ENCODE assay signal across 12 mouse cellular contexts in genomic region chr10:4268140-4268539, GRCm38 (mm10). TPM values are rescaled to one million over a fixed set of nuclear protein-coding genes. Genes with fewer than 3 reads are reported as not detected.
DNase-seq lines count a peak whose midpoint lies in the region; ATAC-seq and TF ChIP-seq lines count a peak whose summit lies in the region.
"Had no signal": no experiment of that assay in that cellular context is flagged by ENCODE, and none has a peak within 500 bp of the region (broad histone marks: within the 10 kb centered on the region; RNA-seq: fewer than 3 reads in every experiment).

No protein-coding gene starts in this region.

- TF ChIP-seq CTCF in ES-Bruce4 (IDR thresholded peaks at IDR 0.05; ENCODE audit: low read depth, low read length): no peak

- no peak for TF ChIP-seq POLR2A in ES-Bruce4 (IDR thresholded peaks at IDR 0.05; ENCODE audit: insufficient read depth, low read length)

- no peak for ATAC-seq in hindbrain, embryonic 11.5 days (ENCODE audit: low FRiP score)
- no peak for ATAC-seq in hindbrain, embryonic 12.5 days (ENCODE audit: low FRiP score)
- no peak for ATAC-seq in midbrain, embryonic 16.5 days
- ATAC-seq in forebrain, embryonic 11.5 days (replicated peaks; ENCODE audit: low FRiP score): no peak
- ATAC-seq: forebrain, embryonic 13.5 days had no signal

- no peaks in the 10 kb centered on the region for H3K36me3 ChIP-seq in hindbrain, embryonic 10.5 days
- no peaks in the 10 kb centered on the region for H3K36me3 ChIP-seq in hindbrain, embryonic 11.5 days (ENCODE audit: control insufficient read depth, insufficient read depth, low read length)
- H3K36me3 ChIP-seq in ES-Bruce4 (ENCODE audit: control insufficient read depth, insufficient read depth, low read length, poor library complexity, severe bottlenecking): peaks cover 21% of the 10 kb centered on the region
- H3K36me3 ChIP-seq in hindbrain, embryonic 12.5 days: no peaks in the 10 kb centered on the region
- H3K36me3 ChIP-seq in midbrain, embryonic 16.5 days (ENCODE audit: control insufficient read depth, insufficient read depth, low read length): no peaks in the 10 kb centered on the region
- H3K36me3 ChIP-seq in forebrain, embryonic 11.5 days (ENCODE audit: control insufficient read depth, insufficient read depth, low read length): no peaks in the 10 kb centered on the region

- WGBS in hindbrain, embryonic 10.5 days: 94% methylated on average over 7 of the region's 7 CpGs
- WGBS in hindbrain, embryonic 11.5 days: 93% methylated on average over 7 of the region's 7 CpGs
- WGBS in hindbrain, embryonic 12.5 days: 91% methylated on average over 7 of the region's 7 CpGs
- WGBS in midbrain, embryonic 16.5 days: 94% methylated on average over 7 of the region's 7 CpGs
- WGBS in forebrain, embryonic 11.5 days: 89% methylated on average over 7 of the region's 7 CpGs

- H3K27me3 ChIP-seq in hindbrain, embryonic 10.5 days (ENCODE audit: insufficient read depth, poor library complexity, severe bottlenecking): 0 out of 2 replicates have a peak, but pooled peaks cover 8% of the 10 kb centered on the region
- no peaks in the 10 kb centered on the region for H3K27me3 ChIP-seq in hindbrain, embryonic 11.5 days (ENCODE audit: control insufficient read depth, insufficient read depth, low read length)
- H3K27me3 ChIP-seq in ES-Bruce4 (ENCODE audit: control insufficient read depth, insufficient read depth, low read length, poor library complexity, severe bottlenecking): no peaks in the 10 kb centered on the region
- H3K27me3 ChIP-seq in hindbrain, embryonic 12.5 days: no peaks in the 10 kb centered on the region
- H3K27me3 ChIP-seq in midbrain, embryonic 16.5 days (ENCODE audit: control insufficient read depth, insufficient read depth, low read depth, low read length): no peaks in the 10 kb centered on the region
- H3K27me3 ChIP-seq in forebrain, embryonic 11.5 days (ENCODE audit: control insufficient read depth, insufficient read depth, low read length): no peaks in the 10 kb centered on the region
- H3K27me3 ChIP-seq: forebrain, embryonic 13.5 days had no signal

- intact Hi-C loops in gastrocnemius, postnatal 36 days (cut with DNase I): no loop called here

- no peak for DNase-seq in hindbrain, embryonic 10.5 days (ENCODE audit: low spot score)
- no peak for DNase-seq in hindbrain, embryonic 11.5 days (ENCODE audit: low spot score)
- no peak for DNase-seq in forebrain, embryonic 11.5 days (ENCODE audit: low spot score)
- DNase-seq in gastrocnemius, postnatal 36 days: no peak
- no peak for DNase-seq in natural killer cell, adult 2 months (ENCODE audit: low spot score in 2 of 2)

- H3K27ac ChIP-seq in hindbrain, embryonic 10.5 days: no peak overlapping the region
- H3K27ac ChIP-seq in hindbrain, embryonic 11.5 days (ENCODE audit: low read depth, low read length): no peak overlapping the region
- H3K27ac ChIP-seq in ES-Bruce4 (ENCODE audit: insufficient read depth, low read length): peak overlapping the region; percentile 93
- H3K27ac ChIP-seq in hindbrain, embryonic 12.5 days: no peak overlapping the region
- H3K27ac ChIP-seq in midbrain, embryonic 16.5 days (ENCODE audit: low read length): no peak overlapping the region
- no peak overlapping the region for H3K27ac ChIP-seq in forebrain, embryonic 11.5 days (ENCODE audit: low read depth, low read length)
- H3K27ac ChIP-seq: forebrain, embryonic 13.5 days; layer of hippocampus, adult 2 months; macrophage had no signal

- H3K4me2 ChIP-seq in hindbrain, embryonic 11.5 days (replicated peaks; ENCODE audit: low read depth, low read length): no peak overlapping the region
- peak overlapping the region; percentile 83; the same call in 1 of the 2 replicates for H3K4me2 ChIP-seq in hindbrain, embryonic 12.5 days (replicated peaks)
- peak overlapping the region; percentile 73 for H3K4me2 ChIP-seq in midbrain, embryonic 16.5 days (ENCODE audit: low read length)
- no peak overlapping the region for H3K4me2 ChIP-seq in forebrain, embryonic 11.5 days (ENCODE audit: low read depth, low read length, severe bottlenecking)
- H3K4me2 ChIP-seq: liver, embryonic 11.5 days had no signal

- H3K4me1 ChIP-seq in hindbrain, embryonic 10.5 days (replicated peaks): peaks cover 20% of the 10 kb centered on the region
- H3K4me1 ChIP-seq in hindbrain, embryonic 11.5 days (replicated peaks; ENCODE audit: control insufficient read depth, insufficient read depth, low read length): no peaks in the 10 kb centered on the region
- H3K4me1 ChIP-seq in ES-Bruce4 (ENCODE audit: control insufficient read depth, insufficient read depth, low read length): peaks cover 4% of the 10 kb centered on the region
- 0 out of 2 replicates have a peak, but pooled peaks cover 11% of the 10 kb centered on the region for H3K4me1 ChIP-seq in hindbrain, embryonic 12.5 days
- peaks cover 3% of the 10 kb centered on the region; the same call in 1 of the 2 replicates for H3K4me1 ChIP-seq in midbrain, embryonic 16.5 days (ENCODE audit: control insufficient read depth, insufficient read depth, low read length)
- H3K4me1 ChIP-seq in forebrain, embryonic 11.5 days (replicated peaks; ENCODE audit: control insufficient read depth, insufficient read depth, low read length): no peaks in the 10 kb centered on the region; the same call in 1 of the 2 replicates

- TF ChIP-seq EP300 in ES-Bruce4 (IDR thresholded peaks at IDR 0.05; ENCODE audit: insufficient read depth, low read depth, low read length): 0 out of 2 replicates have a peak, but pooled peaks have one; percentile 8

- H3K4me3 ChIP-seq in hindbrain, embryonic 10.5 days: peak overlapping the region; percentile 85; the same call in 1 of the 2 replicates
- H3K4me3 ChIP-seq in hindbrain, embryonic 11.5 days (ENCODE audit: low read depth, low read length): no peak overlapping the region
- peak overlapping the region; percentile 71 for H3K4me3 ChIP-seq in ES-Bruce4 (ENCODE audit: low read depth, low read length)
- H3K4me3 ChIP-seq in hindbrain, embryonic 12.5 days: peak overlapping the region; percentile 79; the same call in 1 of the 2 replicates
- no peak overlapping the region for H3K4me3 ChIP-seq in midbrain, embryonic 16.5 days (ENCODE audit: low read depth, low read length)
- H3K4me3 ChIP-seq in forebrain, embryonic 11.5 days (ENCODE audit: low read depth, low read length): no peak overlapping the region

- no peaks in the 10 kb centered on the region for H3K9me3 ChIP-seq in hindbrain, embryonic 10.5 days
- H3K9me3 ChIP-seq in hindbrain, embryonic 11.5 days (ENCODE audit: control insufficient read depth, low read length): no peaks in the 10 kb centered on the region
- no peaks in the 10 kb centered on the region for H3K9me3 ChIP-seq in ES-Bruce4 (replicated peaks; ENCODE audit: control insufficient read depth, insufficient read depth, low read length, poor library complexity, severe bottlenecking)
- H3K9me3 ChIP-seq in hindbrain, embryonic 12.5 days (replicated peaks): no peaks in the 10 kb centered on the region
- no peaks in the 10 kb centered on the region for H3K9me3 ChIP-seq in midbrain, embryonic 16.5 days (replicated peaks; ENCODE audit: control insufficient read depth, low read length, poor library complexity, severe bottlenecking)
- H3K9me3 ChIP-seq in forebrain, embryonic 11.5 days (ENCODE audit: control insufficient read depth, low read length): no peaks in the 10 kb centered on the region
- H3K9me3 ChIP-seq: forebrain, embryonic 13.5 days had no signal

- H3K9ac ChIP-seq in hindbrain, embryonic 11.5 days (ENCODE audit: low read depth, low read length): no peak overlapping the region
- peak overlapping the region; percentile 83 for H3K9ac ChIP-seq in ES-Bruce4 (ENCODE audit: low read depth, poor library complexity, severe bottlenecking)
- no peak overlapping the region for H3K9ac ChIP-seq in hindbrain, embryonic 12.5 days
- no peak overlapping the region for H3K9ac ChIP-seq in midbrain, embryonic 16.5 days (ENCODE audit: low read depth, low read length)
- H3K9ac ChIP-seq in forebrain, embryonic 11.5 days (ENCODE audit: low read length): no peak overlapping the region
- H3K9ac ChIP-seq: forebrain, embryonic 13.5 days had no signal

RNA-seq across cellular contexts. Expression of gene Akap12, which starts 2.0 kb away (rescaled TPM):
- polyA plus RNA-seq in hindbrain, embryonic 10.5 days (2016; fragmentation: Nextera tagmentation; extraction: Ambion mirVana): 36.4 and 45.8 TPM in 2 replicates
- polyA plus RNA-seq in hindbrain, embryonic 11.5 days (2014; fragmentation: Nextera tagmentation; extraction: Ambion mirVana): 59.3 and 65.9 TPM in 2 replicates
- polyA plus RNA-seq in ES-Bruce4 (2011; ENCODE audit: insufficient read depth, insufficient read length, low read depth, missing spikeins): 381 and 387 TPM in 2 replicates
- 107 and 116 TPM in 2 replicates for polyA plus RNA-seq in hindbrain, embryonic 12.5 days (2016; fragmentation: Nextera tagmentation; extraction: Ambion mirVana)
- 44.7 and 45.1 TPM in 2 replicates for polyA plus RNA-seq in midbrain, embryonic 16.5 days (2015; fragmentation: Nextera tagmentation; extraction: Ambion mirVana)
- polyA plus RNA-seq in forebrain, embryonic 11.5 days (2014; fragmentation: Nextera tagmentation; extraction: Ambion mirVana): 39.1 and 43.0 TPM in 2 replicates
- 1 to 10 TPM; 8.1 to 8.2 TPM for total RNA-seq in gastrocnemius, postnatal 36 days (2021)

Comparison
In these comparisons a context has a peak if more than half of its experiments do, and no peak if none do; other contexts are left out.
1. H3K4me3 ChIP-seq: peak in hindbrain, embryonic 10.5 days (single experiment), ES-Bruce4 (single experiment) and hindbrain, embryonic 12.5 days (single experiment); none in hindbrain, embryonic 11.5 days (single experiment), midbrain, embryonic 16.5 days (single experiment) and forebrain, embryonic 11.5 days (single experiment).
2. H3K4me2 ChIP-seq: peak in hindbrain, embryonic 12.5 days (single experiment) and midbrain, embryonic 16.5 days (single experiment); none in hindbrain, embryonic 11.5 days (single experiment) and forebrain, embryonic 11.5 days (single experiment).